Mouse (Mus musculus) brain, embryonic 18.5 days (tissue): Measurements from ENCODE around the gene Hrk.
A peak's percentile ranks its signal among the peaks of the same experiment; 100 is the strongest.

ENCODE experiments used
- DNase-seq: peaks from one replicate; pipeline ENCODE4 v3.0.0-alpha.2; 2012; ENCODE audit warnings: low read depth, low spot score

Gene Hrk

GRCm38 (mm10) chr5:118165462-118165861, 1.0 kb downstream of the Hrk start:
- DNase-seq = no peak

DNA sequence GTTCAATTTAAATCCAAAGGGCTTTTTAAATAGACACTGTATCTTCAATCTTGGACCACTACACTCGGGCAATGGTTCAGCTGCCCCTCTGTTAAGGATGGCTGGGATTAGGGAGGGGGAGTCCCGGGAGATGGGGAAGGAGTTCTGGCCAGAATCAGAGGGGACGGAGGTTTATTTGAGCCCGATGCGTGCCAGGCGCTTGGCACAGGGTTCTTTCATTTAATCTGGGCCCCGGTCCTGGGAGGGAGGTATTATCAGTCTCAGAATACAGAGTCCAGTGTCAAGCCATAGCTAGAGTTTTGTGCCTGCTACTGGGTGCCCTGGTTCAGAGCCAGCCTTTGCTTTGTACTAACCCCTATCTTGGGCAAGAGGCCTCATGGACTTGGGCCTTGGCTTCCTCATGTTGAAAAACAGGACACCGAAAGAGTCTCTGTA, 3.1 kb downstream of the Hrk start:
- DNase-seq = no peak

- no peak for DNase-seq
Observed at GRCm38 (mm10) chr5:118169222-118170221, 5.1 kb downstream of the Hrk start.

- DNase-seq = no peak
Observed at GRCm38 (mm10) chr5:118170888-118171529, 6.6 kb downstream of the Hrk start.

GRCm38 (mm10) chr5:118171665-118172064, 7.2 kb downstream of the Hrk start:
- no peak for DNase-seq

DNA sequence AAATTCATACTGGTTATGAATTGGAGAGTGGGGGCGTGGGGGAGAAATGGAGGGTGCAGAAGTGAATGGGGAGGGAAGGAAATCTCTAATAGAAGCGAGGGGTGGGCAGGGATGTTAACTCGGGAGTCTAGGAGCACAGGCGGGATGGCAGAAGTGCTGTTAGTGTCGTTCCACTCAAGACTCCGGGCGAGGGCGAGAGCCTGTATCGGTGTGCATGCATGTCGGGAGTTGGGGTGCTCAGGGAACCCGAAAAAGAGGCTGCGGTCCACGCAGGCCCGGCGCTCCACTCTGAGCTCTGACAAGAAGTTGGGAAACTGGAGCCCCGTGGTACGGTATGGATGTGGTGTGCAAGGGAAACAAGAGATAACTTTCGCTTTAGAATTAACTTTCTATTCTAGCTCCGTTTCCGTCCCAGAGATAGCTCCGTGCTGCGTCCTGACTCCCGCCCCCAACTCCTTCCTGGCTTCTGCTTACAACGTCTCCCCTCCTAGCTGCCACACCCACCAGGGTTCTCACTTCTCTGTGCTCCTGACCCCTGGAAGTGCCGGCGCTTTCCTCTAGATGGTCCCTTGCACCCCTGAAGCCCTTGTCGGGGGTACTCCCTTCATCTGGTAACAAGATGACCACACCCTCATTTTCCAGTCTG, 7.8 kb downstream of the Hrk start:
- no peak for DNase-seq

DNA sequence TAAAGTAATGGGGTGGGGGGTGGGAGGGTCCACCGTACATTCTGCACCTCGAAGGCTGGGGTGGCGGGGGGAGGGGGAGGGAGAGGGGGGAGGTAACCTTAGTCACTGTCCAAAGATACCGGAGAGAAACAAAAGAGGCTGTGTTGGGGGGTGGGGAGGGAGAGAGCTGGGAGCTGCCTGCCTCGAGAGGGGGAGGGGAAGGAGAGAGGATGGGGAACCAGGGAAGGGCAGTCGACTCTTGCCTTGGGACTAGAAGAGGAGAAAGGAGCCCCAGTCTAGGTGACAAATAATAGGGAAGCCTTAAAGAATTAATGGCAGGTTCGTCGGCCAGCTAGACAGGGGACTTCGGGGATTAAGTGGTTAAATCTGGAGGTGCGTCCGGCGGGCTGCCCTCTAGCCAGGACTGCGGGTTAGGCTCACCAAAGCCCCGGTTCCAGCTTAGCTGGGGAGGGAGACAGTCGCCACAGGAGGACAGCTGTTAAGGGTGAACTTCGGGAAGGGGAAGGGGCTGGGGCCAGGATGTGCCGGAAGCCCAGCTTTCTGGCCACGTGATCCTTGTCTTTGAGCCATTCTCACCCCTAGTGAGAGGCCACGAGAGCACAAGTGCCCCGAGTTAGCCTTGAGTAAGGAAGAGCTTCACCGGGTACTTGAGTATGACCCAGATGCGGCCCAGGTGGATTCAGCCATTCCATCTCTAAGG, 10.0 kb downstream of the Hrk start:
- no peak for DNase-seq

- no peak for DNase-seq
Observed at GRCm38 (mm10) chr5:118175137-118175536, 10.7 kb downstream of the Hrk start.

DNA sequence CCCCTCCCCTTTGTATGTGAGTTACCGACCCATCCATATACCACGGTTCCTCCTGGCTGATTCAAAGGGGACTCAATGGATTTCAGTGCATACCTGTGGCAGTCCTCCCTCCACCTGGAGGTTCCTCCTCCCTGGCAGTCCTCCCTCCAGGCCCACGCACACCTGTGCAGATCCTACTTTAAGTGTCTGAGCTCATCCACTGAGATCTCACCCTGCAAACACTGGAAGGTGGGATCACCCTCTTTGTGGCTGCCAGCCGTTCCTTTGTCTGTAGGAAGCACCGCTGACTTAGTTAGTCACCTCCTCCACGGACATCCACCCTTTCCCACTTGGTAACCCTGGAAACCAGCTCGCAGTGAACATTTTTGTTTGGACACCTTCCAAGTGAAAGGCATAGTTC, 13.2 kb downstream of the Hrk start:
- no peak for DNase-seq

- DNase-seq = peak; percentile 58
Observed at GRCm38 (mm10) chr5:118186903-118187633, 22.6 kb downstream of the Hrk start.

DNA sequence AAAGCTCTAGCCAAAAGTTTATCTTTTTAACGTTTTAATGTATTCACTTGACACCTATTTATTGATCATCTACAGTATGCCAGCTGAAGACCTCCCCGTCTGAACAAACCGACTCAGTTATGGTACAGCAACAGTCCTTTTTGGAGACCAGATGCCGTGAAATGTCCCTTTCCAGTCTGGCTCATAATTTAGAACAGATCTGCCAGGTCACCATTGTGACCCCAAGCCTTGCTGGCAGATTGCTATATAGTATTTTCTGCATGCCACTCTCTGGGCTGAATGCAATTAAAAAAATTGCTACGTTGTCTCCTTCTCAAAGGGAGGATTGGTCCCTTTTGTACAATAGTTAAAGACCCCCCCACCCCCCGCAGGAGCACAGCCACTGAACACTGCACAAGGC, 23.9 kb downstream of the Hrk start:
- DNase-seq = no peak

- DNase-seq = no peak
Observed at GRCm38 (mm10) chr5:118190491-118190890, 26.0 kb downstream of the Hrk start.

- DNase-seq = no peak
Observed at GRCm38 (mm10) chr5:118192221-118192620, 27.8 kb downstream of the Hrk start.

DNA sequence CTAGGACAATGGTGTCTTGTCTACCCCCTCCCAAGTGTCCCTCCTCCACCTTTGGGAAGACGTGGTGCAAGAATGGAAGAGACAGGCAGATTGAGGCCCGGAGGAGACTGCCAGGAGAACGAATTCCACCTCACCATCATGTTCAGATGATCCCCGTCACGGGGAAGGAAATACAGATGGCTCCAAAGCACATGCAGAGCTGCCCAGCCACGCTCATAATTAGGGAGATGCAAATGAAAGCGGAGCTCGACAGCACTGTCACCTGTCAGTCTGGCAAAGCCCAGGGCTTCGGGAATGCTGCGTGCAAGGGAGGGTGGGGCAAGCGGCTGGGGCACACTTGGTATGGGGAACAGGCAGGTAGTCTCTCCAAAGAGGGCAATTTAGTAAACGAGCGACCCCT, 33.0 kb downstream of the Hrk start:
- no peak for DNase-seq

GRCm38 (mm10) chr5:118199670-118200069, 35.2 kb downstream of the Hrk start:
- no peak for DNase-seq

- DNase-seq = no peak
Observed at GRCm38 (mm10) chr5:118204675-118205440, 40.4 kb downstream of the Hrk start.

GRCm38 (mm10) chr5:118205852-118206251, 41.4 kb downstream of the Hrk start:
- DNase-seq = no peak

DNA sequence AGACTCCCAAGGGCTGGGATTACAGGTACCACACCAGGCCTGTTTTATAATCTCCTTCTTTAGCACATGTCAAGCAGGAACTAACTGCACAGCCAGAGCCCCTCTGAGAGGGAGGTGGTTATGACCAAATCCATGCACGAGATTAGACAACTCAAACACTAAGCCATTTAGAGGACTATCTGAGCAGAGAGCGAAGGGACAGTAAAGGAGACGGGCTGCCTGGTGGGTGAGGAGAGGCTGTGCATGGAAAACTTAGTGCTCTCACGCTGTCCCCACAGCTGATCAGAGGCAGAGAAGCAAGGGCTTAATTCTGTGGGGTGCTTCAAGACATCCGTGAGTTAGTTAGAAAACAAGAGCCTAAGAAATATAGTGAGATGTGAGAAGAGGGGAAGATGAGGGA, 49.6 kb downstream of the Hrk start:
- no peak for DNase-seq

GRCm38 (mm10) chr5:118214418-118215154, 50.1 kb downstream of the Hrk start:
- peak; percentile 52 for DNase-seq

DNA sequence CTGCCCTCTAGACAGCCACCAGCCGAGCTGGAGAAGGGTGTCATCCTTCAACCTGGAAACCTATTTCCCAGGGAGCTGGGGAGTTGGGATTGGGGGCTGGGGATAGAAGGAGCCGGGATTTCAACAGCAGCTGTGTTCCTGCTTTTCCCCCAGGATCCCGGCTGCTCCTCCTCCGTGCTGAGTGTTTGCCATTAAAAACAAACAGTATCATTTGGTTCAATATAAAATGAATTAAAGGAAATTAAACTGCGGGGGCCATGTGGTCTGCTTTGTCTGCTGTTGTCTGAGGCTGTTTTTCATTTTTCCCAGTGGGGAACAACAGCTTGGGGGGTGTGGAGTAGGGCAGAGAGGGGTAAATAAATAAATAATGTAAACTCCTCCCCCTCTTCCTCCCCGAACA, 53.0 kb downstream of the Hrk start:
- DNase-seq = no peak
